Mouse (Mus musculus) testis, adult 2 months (tissue): ENCODE measurements around the gene Ncapg. TPM values are rescaled to one million over a fixed set of nuclear protein-coding genes. Genes with fewer than 3 reads are reported as not detected.

Source experiments
- H3K27ac ChIP-seq: fragments of 200-500 bp; 2 replicates; pipeline ENCODE4 v1.5.1; 2012; ENCODE audit warnings: low read depth, low read length; ENCODE audit not compliant: control insufficient read depth, insufficient read depth
- H3K27me3 ChIP-seq: fragments of 200-500 bp; 2 replicates; pipeline ENCODE4 v1.6.1; 2012; ENCODE audit warnings: mild to moderate bottlenecking, low read length, moderate library complexity; ENCODE audit not compliant: control insufficient read depth, insufficient read depth
- H3K36me3 ChIP-seq: fragments of 200-500 bp; 2 replicates; pipeline ENCODE4 v1.6.1; 2012; ENCODE audit warnings: mild to moderate bottlenecking, low read length; ENCODE audit not compliant: control insufficient read depth, insufficient read depth
- H3K4me1 ChIP-seq: fragments of 200-500 bp; 2 replicates; pipeline ENCODE4 v1.6.1; 2012; ENCODE audit warnings: low read length; ENCODE audit not compliant: control insufficient read depth, insufficient read depth
- H3K4me3 ChIP-seq: fragments of 200-500 bp; 2 replicates; pipeline ENCODE4 v1.5.1; 2012; ENCODE audit warnings: low read depth, mild to moderate bottlenecking, low read length, moderate library complexity, mixed read lengths; ENCODE audit not compliant: control insufficient read depth
- CTCF ChIP-seq: fragments of 200-500 bp; IDR thresholded peaks from 2 replicates; pipeline ENCODE4 v1.5.1; 2012; ENCODE audit warnings: low read depth, mild to moderate bottlenecking, inconsistent platforms, low read length, moderate library complexity; ENCODE audit not compliant: control insufficient read depth, insufficient read depth, insufficient replicate concordance
- POLR2A ChIP-seq: fragments of 200-500 bp; IDR thresholded peaks from 2 replicates; pipeline ENCODE4 v1.6.1; 2012; ENCODE audit warnings: low read depth, mild to moderate bottlenecking, inconsistent platforms, low read length, moderate library complexity; ENCODE audit not compliant: control insufficient read depth
- polyA plus RNA-seq: library from polyadenylated mRNA; depleted of rRNA; stranded (reverse); fragments of >200 nt; gene quantifications from 2 replicates; pipeline ENCODE4 v1.2.3, GENCODE M21; 2012; rRNA removed

The Ncapg gene
- 6.0 and 7.3 TPM in 2 replicates for polyA plus RNA-seq

- TF ChIP-seq POLR2A (peak; percentile 80), CTCF (no peak)
- Histone ChIP-seq H3K27ac (peak within 1 kb of the TSS; percentile 98), H3K4me3 (peak within 1 kb of the TSS; percentile 99)
These were observed at the start of gene Ncapg for GRCm38 (mm10) chr5:45669598-45670279. TSS of gene Ncapg (plus strand) at chr5:45669919.

GRCm38 (mm10) chr5:45621511-45621910 lies 48.2 kb upstream of the Ncapg start:
- no peak overlapping the region for H3K27ac ChIP-seq
- H3K4me3 ChIP-seq, result no peak overlapping the region
- TF ChIP-seq POLR2A, result no peak
- TF ChIP-seq CTCF, result no peak
- no peaks in the 10 kb centered on the region for H3K4me1 ChIP-seq
- H3K36me3 ChIP-seq, result no peaks in the 10 kb centered on the region
- no peaks in the 10 kb centered on the region for H3K27me3 ChIP-seq

More at GRCm38 (mm10) chr5:45669598-45670279, at the start of gene Ncapg:
- no peaks in the 10 kb centered on the region for H3K36me3 ChIP-seq
- peaks cover 2% of the 10 kb centered on the region; the same call in 1 of the 2 replicates for H3K4me1 ChIP-seq
- no peaks in the 10 kb centered on the region for H3K27me3 ChIP-seq

DNA sequence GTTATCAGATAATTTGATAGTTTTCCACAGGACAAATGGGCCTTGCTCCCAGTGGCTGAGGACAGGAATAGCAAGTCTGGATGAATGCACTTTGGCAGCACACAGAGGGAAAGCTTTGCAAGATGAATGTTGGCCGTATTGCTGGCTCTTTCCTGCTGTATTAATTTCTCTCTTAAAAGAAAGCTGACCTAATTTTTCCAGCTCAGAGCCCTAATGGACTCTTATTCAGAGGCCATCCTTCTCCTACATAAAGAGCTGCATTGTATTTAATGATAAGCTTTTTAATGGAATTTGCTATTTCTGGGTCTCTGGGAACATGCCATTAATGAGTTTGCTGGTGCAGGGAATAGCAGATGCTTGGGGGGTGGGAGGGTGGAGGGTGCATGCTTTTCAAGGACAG lies 41.9 kb upstream of the Ncapg start:
- no peak for TF ChIP-seq CTCF
- TF ChIP-seq POLR2A, result no peak

GRCm38 (mm10) chr5:45629470-45629869 lies 40.2 kb upstream of the Ncapg start:
- Histone ChIP-seq H3K27me3 (no peaks in the 10 kb centered on the region), H3K36me3 (no peaks in the 10 kb centered on the region), H3K4me3 (no peak overlapping the region), H3K4me1 (no peaks in the 10 kb centered on the region), H3K27ac (no peak overlapping the region)
- TF ChIP-seq POLR2A, result no peak
- TF ChIP-seq CTCF, result no peak

More for the DNA sequence above, 41.9 kb upstream of the Ncapg start:
- no peaks in the 10 kb centered on the region for H3K27me3 ChIP-seq
- no peaks in the 10 kb centered on the region for H3K36me3 ChIP-seq
- H3K4me3 ChIP-seq, result no peak overlapping the region
- H3K4me1 ChIP-seq, result no peaks in the 10 kb centered on the region
- H3K27ac ChIP-seq, result no peak overlapping the region

DNA sequence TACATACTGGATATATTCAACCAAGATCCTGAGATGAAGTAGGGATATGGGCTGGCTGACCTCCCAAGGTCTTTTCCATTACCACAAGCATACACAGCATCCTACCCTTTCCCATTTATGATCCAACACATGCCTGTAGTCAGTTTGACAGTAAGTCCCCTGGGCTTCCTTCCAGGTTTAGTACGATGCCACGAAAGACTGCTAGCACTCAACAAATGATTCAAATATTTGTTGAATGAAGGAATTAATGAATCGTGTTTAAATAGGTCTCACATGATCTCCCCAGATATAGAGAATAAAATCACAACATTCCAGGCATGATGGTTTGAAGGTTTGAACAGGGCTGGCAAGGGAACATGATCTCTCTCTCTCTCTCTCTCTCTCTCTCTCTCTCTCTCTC lies 31.3 kb upstream of the Ncapg start:
- Histone ChIP-seq H3K4me3 (no peak overlapping the region), H3K4me1 (peaks cover 9% of the 10 kb centered on the region), H3K27me3 (no peaks in the 10 kb centered on the region), H3K27ac (no peak overlapping the region), H3K36me3 (no peaks in the 10 kb centered on the region)
- TF ChIP-seq CTCF (no peak), POLR2A (no peak)

- no peak within 1 kb of the TSS for H3K27ac ChIP-seq
These were observed 30.7 kb upstream of the Ncapg start, which contains the start of gene Fam184b for GRCm38 (mm10) chr5:45638806-45639714. TSS of gene Fam184b (minus strand) at chr5:45639614.

GRCm38 (mm10) chr5:45639715-45640092 lies 30.0 kb upstream of the Ncapg start:
- no peaks in the 10 kb centered on the region for H3K27me3 ChIP-seq
- no peaks in the 10 kb centered on the region for H3K36me3 ChIP-seq
- H3K4me1 ChIP-seq, result peaks cover 9% of the 10 kb centered on the region
- TF ChIP-seq POLR2A (no peak), CTCF (no peak)
- no peak overlapping the region for H3K27ac ChIP-seq
- peak overlapping the region; percentile 59 for H3K4me3 ChIP-seq

More at GRCm38 (mm10) chr5:45638806-45639714, 30.7 kb upstream of the Ncapg start, which contains the start of gene Fam184b:
- Histone ChIP-seq H3K4me1 (peaks cover 9% of the 10 kb centered on the region), H3K27me3 (no peaks in the 10 kb centered on the region), H3K4me3 (peak within 1 kb of the TSS; percentile 59), H3K36me3 (no peaks in the 10 kb centered on the region)
- no peak for TF ChIP-seq CTCF
- no peak for TF ChIP-seq POLR2A
